Mouse (Mus musculus) layer of hippocampus, adult 9-10 months (tissue): ENCODE measurements around the gene Olfr1124.
"Not testable (repeated sequence)": the region's sequence is repeated elsewhere in the genome, so short reads cannot be mapped to it uniquely, and the experiment has no call there.

ENCODE experiments used
- DNase-seq: peaks from one replicate; pipeline ENCODE4 v3.0.0; 2022; ENCODE audit warnings: low spot score

The Olfr1124 gene

DNA sequence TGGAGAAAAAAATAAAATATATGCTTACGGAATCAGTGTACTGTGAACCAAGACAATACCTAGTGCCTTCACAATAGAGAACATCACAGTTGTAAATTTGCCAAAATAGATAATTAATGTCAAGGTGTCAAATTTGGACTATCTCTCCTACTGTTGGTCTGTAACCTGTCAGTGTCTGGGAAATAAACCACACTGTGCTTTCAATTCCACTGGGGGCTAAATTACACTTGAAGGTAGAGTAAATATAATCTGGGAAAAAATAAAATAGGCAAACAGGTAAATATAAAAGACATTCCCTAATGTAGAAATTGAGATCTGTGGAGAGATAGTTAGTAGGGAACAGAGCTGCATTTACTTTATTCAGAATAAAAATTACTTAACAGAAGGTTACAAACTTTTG lies at the start of gene Olfr1124:
Gene Olfr1124, plus strand, starts transcription at position 301 of the 400 bp plus-strand sequence.
- DNase-seq = no peak

DNA sequence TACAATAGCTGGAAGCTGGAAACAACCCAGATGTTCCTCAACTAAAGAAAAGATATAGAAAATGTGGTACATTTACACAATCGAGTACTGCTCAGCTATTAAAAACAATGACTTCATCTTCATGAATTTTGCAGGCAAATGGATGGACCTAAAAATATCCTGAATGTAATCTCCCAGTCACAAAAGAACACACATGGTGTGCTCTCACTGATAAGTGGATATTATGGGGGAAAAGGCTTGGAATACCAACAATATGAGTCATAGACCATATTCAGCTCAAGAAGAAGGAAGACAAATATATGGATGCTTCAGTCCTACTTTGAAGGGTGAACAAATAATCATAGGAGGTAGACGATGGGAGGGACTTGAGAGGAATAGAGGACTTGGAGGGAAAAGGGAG lies 46.1 kb upstream of the Olfr1124 start:
- DNase-seq = no peak

DNA sequence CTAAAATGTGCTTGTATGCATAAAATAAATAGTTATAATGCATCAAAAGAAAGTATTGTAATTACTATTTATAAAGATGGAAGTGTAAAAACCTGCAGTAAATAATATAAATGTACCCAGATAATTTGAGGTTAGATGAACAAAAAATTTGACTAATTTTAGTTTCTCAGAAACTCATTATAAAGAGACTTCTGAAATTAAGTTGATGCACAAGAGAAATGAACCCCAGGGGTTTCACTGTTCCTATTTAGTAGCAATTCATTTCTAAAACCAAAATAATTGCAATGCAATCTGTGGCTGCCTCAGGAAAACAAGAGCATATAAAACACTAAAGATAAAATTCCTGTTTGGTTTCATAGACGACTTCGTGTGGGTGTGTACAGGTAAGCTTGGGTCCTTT lies 44.5 kb upstream of the Olfr1124 start, which contains the start of gene Olfr1122:
Gene Olfr1122, plus strand, starts transcription at position 301 of the 400 bp plus-strand sequence.
- DNase-seq = no peak

DNA sequence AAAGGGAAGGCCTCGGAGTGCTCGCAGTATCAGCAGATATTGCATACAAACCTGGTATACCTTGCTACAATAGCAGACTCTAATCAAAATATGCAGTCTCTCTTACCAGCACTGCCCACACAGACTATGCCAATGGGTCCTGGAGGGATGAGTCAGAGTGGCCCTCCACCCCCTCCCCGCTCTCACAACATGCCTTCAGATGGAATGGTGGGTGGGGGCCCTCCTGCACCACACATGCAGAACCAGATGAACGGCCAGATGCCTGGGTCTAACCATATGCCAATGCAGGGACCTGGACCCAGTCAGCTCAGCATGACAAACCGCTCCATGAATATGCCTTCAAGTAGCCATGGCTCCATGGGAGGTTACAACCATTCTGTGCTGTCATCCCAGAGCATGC lies 36.5 kb upstream of the Olfr1124 start:
- DNase-seq = not testable (repeated sequence)

DNA sequence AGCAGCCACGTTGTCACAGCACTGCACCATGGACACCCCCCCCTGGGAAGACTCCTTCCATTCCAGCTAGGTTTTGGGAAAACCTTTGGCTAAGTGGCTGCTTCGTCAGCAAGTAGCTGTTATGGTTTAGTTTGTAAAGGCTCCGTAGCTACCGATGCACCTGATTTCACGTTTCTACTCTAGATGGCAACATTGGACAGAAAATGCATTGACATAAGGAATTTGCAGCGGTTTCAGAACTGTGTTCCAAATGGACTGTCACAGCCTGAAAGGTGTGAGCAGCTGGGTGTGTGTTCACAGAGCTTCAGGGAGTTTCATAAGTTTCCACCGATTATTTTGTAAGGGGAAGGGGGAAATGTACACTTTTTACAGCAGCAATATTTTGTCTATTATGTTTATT lies 35.4 kb upstream of the Olfr1124 start:
- DNase-seq = not testable (repeated sequence)

DNA sequence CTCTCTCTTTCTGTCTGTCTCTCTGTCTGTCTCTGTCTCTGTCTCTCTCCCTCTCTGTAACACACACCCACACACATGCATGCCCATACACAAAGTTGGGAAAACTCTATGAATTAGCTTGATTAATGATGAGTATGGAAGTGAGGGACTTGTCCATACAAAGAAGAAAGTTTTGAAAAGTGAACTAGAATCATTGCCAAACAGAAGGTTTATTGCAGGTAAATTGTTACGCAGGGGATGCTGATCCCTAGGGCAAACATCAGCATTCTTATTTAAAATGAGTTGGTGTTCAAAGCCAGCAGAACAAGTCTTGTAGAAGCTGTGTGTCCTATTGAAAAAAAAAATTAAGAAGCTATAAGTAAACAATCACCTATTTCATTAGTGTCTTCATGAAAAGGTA lies 13.7 kb upstream of the Olfr1124 start, which contains the start of gene Olfr1123:
Gene Olfr1123, plus strand, starts transcription at position 301 of the 400 bp plus-strand sequence.
- DNase-seq = no peak

DNA sequence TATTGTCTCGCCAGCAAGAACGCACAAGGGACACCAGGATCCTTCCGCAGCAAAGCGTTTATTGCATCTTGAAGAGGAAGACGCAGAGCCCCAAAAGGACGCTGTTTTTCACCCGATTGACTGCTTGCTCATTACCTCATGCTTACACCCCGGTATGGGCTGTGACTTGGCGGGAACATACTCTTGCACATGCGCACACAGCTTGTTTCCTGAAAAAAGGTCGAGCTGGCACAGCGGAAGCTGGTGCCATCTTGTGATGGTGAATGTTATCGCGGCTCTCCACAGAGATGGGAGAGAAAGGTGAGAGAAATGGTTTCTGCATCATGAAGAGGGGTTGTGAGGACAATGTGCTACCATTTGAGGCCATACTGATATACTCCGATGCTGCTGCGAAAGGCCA lies 7.7 kb downstream of the Olfr1124 start:
- DNase-seq = no peak

DNA sequence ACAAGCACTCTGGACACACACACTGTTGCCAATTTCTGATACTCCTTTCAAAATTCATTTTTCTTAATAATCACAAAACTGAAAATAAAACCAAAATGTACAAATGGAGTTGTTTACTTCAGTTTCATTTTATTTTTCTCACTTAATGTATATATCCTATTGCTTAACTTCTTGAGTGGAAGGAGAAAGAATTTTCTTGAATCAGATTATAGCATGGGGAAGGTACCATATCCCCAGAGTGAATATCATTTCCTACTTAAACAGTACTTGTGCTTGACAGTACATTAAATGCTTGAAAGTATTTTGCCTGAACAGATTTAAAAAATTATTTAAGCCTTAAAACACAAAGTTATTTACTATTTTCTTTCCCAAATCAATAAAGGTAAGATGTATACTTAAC lies 23.6 kb downstream of the Olfr1124 start, which contains the start of gene Olfr1126:
Gene Olfr1126, plus strand, starts transcription at position 301 of the 400 bp plus-strand sequence.
- DNase-seq = no peak

DNA sequence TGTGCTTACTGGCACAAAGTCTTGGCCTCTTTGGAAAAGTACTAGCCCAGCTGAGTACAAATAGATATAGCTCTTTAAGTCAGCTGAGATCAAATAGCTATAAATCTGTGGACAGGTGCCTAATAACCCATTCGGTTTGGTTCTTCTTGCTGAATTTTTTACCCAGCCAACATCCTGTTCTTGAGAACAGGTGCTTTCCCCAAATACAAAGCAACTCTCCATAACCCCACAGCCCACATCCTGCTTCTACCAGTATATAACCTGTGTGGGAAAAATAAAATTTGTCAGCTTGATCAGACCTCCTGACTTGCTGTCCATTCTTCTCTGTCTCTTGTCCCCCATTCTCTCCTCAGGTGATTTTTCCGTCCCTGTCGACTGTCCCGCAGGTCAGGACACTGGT lies 31.7 kb downstream of the Olfr1124 start:
- no peak for DNase-seq

DNA sequence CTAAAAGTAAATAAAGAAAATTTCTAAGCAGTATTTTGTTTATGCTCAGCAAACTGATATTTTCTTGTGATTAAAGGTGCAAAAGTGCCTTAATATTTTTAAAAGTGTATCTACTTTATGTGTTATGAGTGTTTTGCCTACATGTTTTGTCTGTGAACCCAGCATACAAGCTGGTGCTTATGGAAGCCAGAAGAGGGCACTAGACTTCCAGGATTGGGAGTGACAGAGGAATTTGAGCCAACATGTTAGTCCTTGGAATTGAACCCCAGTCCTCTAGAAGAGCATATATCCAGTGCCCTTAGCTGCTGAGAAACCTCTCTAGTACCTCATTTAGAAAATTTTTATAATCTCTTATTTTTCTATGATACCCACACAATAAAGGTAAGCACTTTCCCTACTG lies 50.1 kb downstream of the Olfr1124 start:
- DNase-seq = no peak

DNA sequence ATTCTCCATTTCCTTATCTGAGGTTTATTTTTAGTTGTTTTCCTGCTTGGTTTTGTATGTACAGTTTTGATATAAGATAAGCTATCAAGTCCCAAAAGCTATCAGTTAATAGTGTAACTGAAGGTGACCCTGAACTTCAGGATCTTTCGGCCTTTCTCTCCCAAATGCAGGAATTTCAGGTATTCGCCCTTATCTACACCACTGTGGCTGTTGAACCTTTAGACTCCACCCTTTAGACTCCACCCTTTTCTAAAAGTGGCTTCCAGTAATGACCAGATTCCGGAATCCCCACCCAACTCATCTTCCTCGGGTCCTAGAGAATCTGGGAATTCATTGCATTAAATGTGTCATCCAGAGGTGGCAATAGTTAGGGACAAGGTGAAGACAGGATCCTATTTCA lies 51.1 kb downstream of the Olfr1124 start:
- no peak for DNase-seq

DNA sequence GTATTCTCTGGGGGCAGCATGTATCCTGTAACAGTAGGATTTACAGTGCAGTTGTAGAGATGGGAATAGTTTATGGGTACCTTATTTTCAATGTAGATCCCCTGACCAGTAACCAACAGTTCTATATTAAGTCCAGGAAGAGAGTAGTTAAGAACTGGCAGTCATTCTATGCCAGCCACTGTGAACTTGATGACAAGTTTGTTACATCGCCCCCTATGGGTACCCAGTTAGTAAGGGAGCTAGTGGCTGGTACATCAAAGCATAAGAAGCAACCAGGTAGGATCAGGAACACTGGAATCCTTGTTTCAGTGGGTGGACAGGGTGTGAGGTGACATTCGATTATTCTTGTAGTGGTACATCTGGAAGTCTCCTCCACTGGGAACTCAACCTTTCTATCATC lies 52.2 kb downstream of the Olfr1124 start:
- DNase-seq = no peak
